Mouse (Mus musculus) cortical plate, adult 2 months (tissue): ENCODE measurements around the gene Casz1.

ENCODE experiments used
- CTCF ChIP-seq: fragments of 200-500 bp; IDR thresholded peaks from 2 replicates; pipeline ENCODE4 v1.5.1; 2011; ENCODE audit warnings: mild to moderate bottlenecking, control low read depth, low read length; ENCODE audit not compliant: insufficient read depth; ENCODE audit errors: extremely low read depth
- POLR2A ChIP-seq: fragments of 200-500 bp; IDR thresholded peaks from 2 replicates; pipeline ENCODE4 v1.6.1; 2011; ENCODE audit warnings: mild to moderate bottlenecking, low read length, control low read depth; ENCODE audit not compliant: insufficient read depth; ENCODE audit errors: extremely low read depth

DNA sequence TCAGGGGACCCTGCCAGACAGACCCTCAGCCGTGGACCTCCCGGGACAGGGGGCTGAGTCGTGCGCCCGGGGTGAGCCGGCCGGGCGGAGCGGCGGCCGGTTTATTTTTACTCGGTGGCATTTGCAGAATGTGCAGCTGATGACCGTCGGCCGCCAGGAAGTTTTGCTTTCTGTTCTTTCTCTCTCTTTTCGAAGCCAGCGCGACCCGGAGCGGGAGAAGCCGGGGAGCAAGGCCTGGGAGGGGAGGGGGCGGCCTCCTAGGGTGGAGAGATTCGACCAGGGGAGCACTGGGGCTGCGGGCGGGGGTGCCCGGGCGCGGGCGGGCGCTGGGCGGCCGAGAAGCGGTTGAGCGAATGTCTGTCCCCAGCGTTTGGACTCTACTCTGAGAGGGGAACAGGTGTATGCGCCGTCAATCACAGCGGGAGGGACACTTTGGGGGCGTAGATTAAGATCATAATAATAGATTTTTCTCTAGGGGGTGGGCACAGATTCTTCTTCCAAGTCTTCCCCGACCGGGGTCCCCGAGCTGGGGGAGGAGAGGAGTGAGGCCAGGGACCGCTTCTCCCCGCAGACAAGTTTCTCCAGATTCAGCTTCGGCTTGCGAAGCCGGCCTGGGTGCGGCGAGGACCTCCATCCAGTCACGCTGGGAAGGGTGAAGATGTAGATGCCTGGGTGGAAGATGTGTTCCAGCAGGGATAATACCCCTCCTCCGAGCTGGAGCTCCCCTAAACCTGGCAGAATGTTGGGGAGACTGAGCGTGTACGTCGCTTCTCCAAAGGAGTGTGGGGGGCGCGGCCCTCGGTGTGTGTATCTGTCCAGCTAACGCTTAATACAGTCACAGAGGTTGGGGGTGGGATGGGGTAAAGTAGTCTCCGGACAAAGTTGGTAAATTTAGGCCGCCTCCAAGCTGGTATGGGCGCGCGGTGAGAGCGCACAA is 1.9 kb downstream of the Casz1 start:
- TF ChIP-seq POLR2A (no peak), CTCF (no peak)
